In genomic region chr11:5521516-5522291, GRCm38 (mm10) we compare ENCODE assay signal across 8 mouse cellular contexts. TPM values are rescaled to one million over a fixed set of nuclear protein-coding genes. Genes with fewer than 3 reads are reported as not detected.
DNase-seq lines count a peak whose midpoint lies in the region; ATAC-seq and TF ChIP-seq lines count a peak whose summit lies in the region.

No protein-coding gene starts in this region.

- H3K4me3 ChIP-seq in G1E (ENCODE audit: low read depth, low read length) = peak overlapping the region; percentile 89
- H3K4me3 ChIP-seq in forebrain, postnatal 0 days (ENCODE audit: low read depth, low read length) = peak overlapping the region; percentile 94
- H3K4me3 ChIP-seq in lung, embryonic 14.5 days (ENCODE audit: low read depth, low read length) = peak overlapping the region; percentile 98
- peak overlapping the region; percentile 89 for H3K4me3 ChIP-seq in thymus, adult 2 months (ENCODE audit: control insufficient read depth, insufficient read depth, low read length)

- no peak for TF ChIP-seq POLR2A in thymus, adult 2 months (IDR thresholded peaks at IDR 0.05; ENCODE audit: control insufficient read depth, extremely low read depth, insufficient read depth, low read length, poor library complexity)

- H3K4me2 ChIP-seq in forebrain, postnatal 0 days (ENCODE audit: low read depth) = peak overlapping the region; percentile 73
- H3K4me2 ChIP-seq in lung, embryonic 14.5 days = peak overlapping the region; percentile 77

- H3K9me3 ChIP-seq in G1E (replicated peaks) = no peaks in the 10 kb centered on the region
- H3K9me3 ChIP-seq in forebrain, postnatal 0 days (ENCODE audit: low read length) = no peaks in the 10 kb centered on the region
- no peaks in the 10 kb centered on the region for H3K9me3 ChIP-seq in lung, embryonic 14.5 days (ENCODE audit: low read depth, low read length)

- peak; percentile 69 for DNase-seq in G1E (ENCODE audit: low spot score)
- peak; percentile 73 to 81 for DNase-seq in cerebellum, adult 18-20 months
- DNase-seq in forebrain, postnatal 0 days = peak; percentile 82
- DNase-seq in heart, postnatal 4 days = peak; percentile 76
- DNase-seq in layer of hippocampus, adult 8-10 months (ENCODE audit: low spot score in 2 of 2) = peak; percentile 61 to 72
- peak; percentile 84 for DNase-seq in lung, embryonic 14.5 days
- DNase-seq in thymus, adult 2 months = peak; percentile 76

- H3K9ac ChIP-seq in forebrain, postnatal 0 days = peak overlapping the region; percentile 92
- peak overlapping the region; percentile 100 for H3K9ac ChIP-seq in lung, embryonic 14.5 days

- H3K36me3 ChIP-seq in G1E (replicated peaks) = peaks cover 48% of the 10 kb centered on the region
- H3K36me3 ChIP-seq in forebrain, postnatal 0 days (ENCODE audit: insufficient read depth) = peaks cover 27% of the 10 kb centered on the region
- peaks cover 45% of the 10 kb centered on the region for H3K36me3 ChIP-seq in lung, embryonic 14.5 days (ENCODE audit: insufficient read depth)
- peaks cover 40% of the 10 kb centered on the region for H3K36me3 ChIP-seq in thymus, adult 2 months (ENCODE audit: control insufficient read depth, insufficient read depth, low read length)

- H3K27me3 ChIP-seq in G1E (ENCODE audit: insufficient read depth, low read length) = peaks cover 7% of the 10 kb centered on the region; the same call in 1 of the 2 replicates
- H3K27me3 ChIP-seq in forebrain, postnatal 0 days (ENCODE audit: insufficient read depth, low read length) = no peaks in the 10 kb centered on the region
- H3K27me3 ChIP-seq in lung, embryonic 14.5 days (ENCODE audit: insufficient read depth, low read length) = no peaks in the 10 kb centered on the region
- H3K27me3 ChIP-seq in thymus, adult 2 months (ENCODE audit: control insufficient read depth, insufficient read depth, low read length) = no peaks in the 10 kb centered on the region

- TF ChIP-seq CTCF in G1E (IDR thresholded peaks at IDR 0.05; ENCODE audit: low read depth, low read length) = no peak
- TF ChIP-seq CTCF in forebrain, postnatal 0 days (IDR thresholded peaks at IDR 0.05; ENCODE audit: low read depth) = peak; percentile 66
- peak; percentile 69 for TF ChIP-seq CTCF in lung, embryonic 14.5 days (IDR thresholded peaks at IDR 0.05; ENCODE audit: low read depth)
- TF ChIP-seq CTCF in thymus, adult 2 months (IDR thresholded peaks at IDR 0.05; ENCODE audit: borderline replicate concordance, control insufficient read depth, extremely low read depth, insufficient read depth, low read length, poor library complexity) = no peak

- peak overlapping the region; percentile 91 for H3K27ac ChIP-seq in forebrain, postnatal 0 days (ENCODE audit: low read depth, low read length)
- H3K27ac ChIP-seq in lung, embryonic 14.5 days (ENCODE audit: low read depth) = peak overlapping the region; percentile 97
- peak overlapping the region; percentile 72 for H3K27ac ChIP-seq in thymus, adult 2 months (ENCODE audit: control insufficient read depth, insufficient read depth, low read length)

- peaks cover 47% of the 10 kb centered on the region for H3K4me1 ChIP-seq in G1E (ENCODE audit: insufficient read depth, low read depth, low read length)
- H3K4me1 ChIP-seq in forebrain, postnatal 0 days (ENCODE audit: insufficient read depth) = 0 out of 2 replicates have a peak, but pooled peaks cover 13% of the 10 kb centered on the region
- no peaks in the 10 kb centered on the region for H3K4me1 ChIP-seq in lung, embryonic 14.5 days (ENCODE audit: insufficient read depth)
- H3K4me1 ChIP-seq in thymus, adult 2 months (replicated peaks; ENCODE audit: control insufficient read depth, insufficient read depth, low read length) = peaks cover 23% of the 10 kb centered on the region

- ATAC-seq in G1E (ENCODE audit: extremely low read depth, insufficient number of reproducible peaks, low FRiP score, poor library complexity, severe bottlenecking) = peak; percentile 63
- peak; percentile 62 for ATAC-seq in forebrain, postnatal 0 days
- ATAC-seq in lung, embryonic 14.5 days (ENCODE audit: insufficient read depth) = peak; percentile 12; the same call in 1 of the 2 replicates
- peak; percentile 69 for ATAC-seq in neutrophil, adult 5-6 weeks (ENCODE audit: extremely low read depth, insufficient number of reproducible peaks, low FRiP score, poor library complexity, severe bottlenecking)

- WGBS in forebrain, postnatal 0 days = under 1% methylated on average over 34 of the region's 34 CpGs
- WGBS in lung, embryonic 14.5 days = under 1% methylated on average over 34 of the region's 34 CpGs
- WGBS in thymus, adult 2 months = under 1% methylated on average over 34 of the region's 34 CpGs

RNA-seq across cellular contexts. Expression of gene Xbp1, which starts 1.2 kb away (rescaled TPM):
- total RNA-seq in G1E (2014; fragmentation: Nextera tagmentation) (164 and 185 TPM in 2 replicates), G1E (2017) (125 TPM in 2 replicates)
- polyA plus RNA-seq in G1E (2012) = 50.6 and 66.6 TPM in 2 replicates
- total RNA-seq in forebrain, postnatal 0 days (2014; rRNA removed) = 120 and 140 TPM in 2 replicates
- 100 and 107 TPM in 2 replicates for polyA plus RNA-seq in forebrain, postnatal 0 days (2015; fragmentation: Nextera tagmentation; extraction: Ambion mirVana)
- 10 to 100 TPM; 51.2 to 65.4 TPM for total RNA-seq in heart, postnatal 4 days (2021)
- 100 to 1,000 TPM in 2 of 4 experiments, 10 to 100 TPM in 2; 71.9 to 130 (median 98.1) TPM for total RNA-seq in layer of hippocampus, adult 8-10 months (2022)
- 180 and 193 TPM in 2 replicates for polyA plus RNA-seq in lung, embryonic 14.5 days (2014; fragmentation: Nextera tagmentation; extraction: Ambion mirVana)
- 179 and 183 TPM in 2 replicates for total RNA-seq in neutrophil, adult 5-6 weeks (2017)
- 113 and 118 TPM in 2 replicates for polyA plus RNA-seq in thymus, adult 2 months (2012; rRNA removed)

RNA-seq across cellular contexts. Expression of gene Ccdc117, which starts 20.3 kb away (rescaled TPM):
- total RNA-seq in G1E (2014; fragmentation: Nextera tagmentation) = 31.8 and 35.5 TPM in 2 replicates
- total RNA-seq in G1E (2017) = 57.1 and 58.5 TPM in 2 replicates
- polyA plus RNA-seq in G1E (2012) = 11.5 and 12.6 TPM in 2 replicates
- total RNA-seq in forebrain, postnatal 0 days (2014; rRNA removed) = 14.4 and 14.7 TPM in 2 replicates
- polyA plus RNA-seq in forebrain, postnatal 0 days (2015; fragmentation: Nextera tagmentation; extraction: Ambion mirVana) = 6.6 and 7.0 TPM in 2 replicates
- 10 to 100 TPM; 11.3 to 14.1 TPM for total RNA-seq in heart, postnatal 4 days (2021)
- 10 to 100 TPM; 13.3 to 18.4 (median 15.2) TPM for total RNA-seq in layer of hippocampus, adult 8-10 months (2022)
- 22.4 and 24.9 TPM in 2 replicates for polyA plus RNA-seq in lung, embryonic 14.5 days (2014; fragmentation: Nextera tagmentation; extraction: Ambion mirVana)
- 40.0 and 42.0 TPM in 2 replicates for total RNA-seq in neutrophil, adult 5-6 weeks (2017)
- polyA plus RNA-seq in thymus, adult 2 months (2012; rRNA removed) = 12.2 and 13.9 TPM in 2 replicates

RNA-seq across cellular contexts. Expression of gene Ankrd36, which starts 47.8 kb away (rescaled TPM):
- total RNA-seq in G1E (2014; fragmentation: Nextera tagmentation) (1.5 and 6.1 TPM in 2 replicates), G1E (2017) (1.5 and 2.9 TPM in 2 replicates)
- polyA plus RNA-seq in G1E (2012) = 0.39 and 0.40 TPM in 2 replicates
- 0.24 TPM in 1 of 2 replicates, not detected in the other for total RNA-seq in forebrain, postnatal 0 days (2014; rRNA removed)
- not detected in 2 replicates for polyA plus RNA-seq in forebrain, postnatal 0 days (2015; fragmentation: Nextera tagmentation; extraction: Ambion mirVana)
- total RNA-seq in heart, postnatal 4 days (2021) = not detected
- total RNA-seq in layer of hippocampus, adult 8-10 months (2022) = not detected
- not detected in 2 replicates for polyA plus RNA-seq in lung, embryonic 14.5 days (2014; fragmentation: Nextera tagmentation; extraction: Ambion mirVana)
- not detected in 2 replicates for total RNA-seq in neutrophil, adult 5-6 weeks (2017)
- polyA plus RNA-seq in thymus, adult 2 months (2012; rRNA removed) = not detected in 2 replicates

Comparison
In these comparisons a context has a peak if more than half of its experiments do, and no peak if none do; other contexts are left out.
1. Peak in every context shown above with its lines: DNase-seq, ATAC-seq, H3K4me3 ChIP-seq and H3K27ac ChIP-seq.
2. ATAC-seq: peak in every context shown above with its lines; median percentile 69 in neutrophil, adult 5-6 weeks; 63 in G1E; 62 in forebrain, postnatal 0 days; 12 in lung, embryonic 14.5 days.
3. CTCF ChIP-seq: peak in forebrain, postnatal 0 days (single experiment) and lung, embryonic 14.5 days (single experiment); none in G1E (single experiment) and thymus, adult 2 months (single experiment).